Mouse (Mus musculus): ENCODE data around the gene Nlgn2. TPM values are rescaled to one million over a fixed set of nuclear protein-coding genes. Genes with fewer than 3 reads are reported as not detected.
"Not testable (repeated sequence)": the region's sequence is repeated elsewhere in the genome, so short reads cannot be mapped to it uniquely, and the experiment has no call there.

Gene Nlgn2
- polyA plus RNA-seq, 3 experiments from 2014 or later = 0.60 to 2.5 (median 1.2) TPM

DNA sequence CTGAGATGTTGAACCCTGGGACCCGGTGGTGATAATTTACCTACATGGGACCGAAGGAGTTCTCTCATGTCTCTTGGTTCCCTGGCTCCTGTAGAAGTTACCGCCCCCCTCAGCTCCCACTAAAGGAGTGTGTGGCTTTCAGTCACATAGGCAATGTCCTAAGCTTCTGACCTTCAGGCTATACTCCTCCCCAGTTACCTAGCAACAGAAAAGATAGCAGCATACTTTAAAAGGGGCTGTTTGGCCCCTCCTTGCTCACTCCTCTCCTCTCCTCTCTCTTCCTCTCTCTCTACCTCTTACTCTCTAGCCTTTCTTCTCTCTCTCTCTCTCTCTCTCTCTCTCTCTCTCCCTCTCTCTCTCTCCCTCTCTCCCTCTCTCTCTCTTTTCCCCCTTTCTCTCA, 26.1 kb upstream of the Nlgn2 start:
- not testable (repeated sequence) for ATAC-seq

DNA sequence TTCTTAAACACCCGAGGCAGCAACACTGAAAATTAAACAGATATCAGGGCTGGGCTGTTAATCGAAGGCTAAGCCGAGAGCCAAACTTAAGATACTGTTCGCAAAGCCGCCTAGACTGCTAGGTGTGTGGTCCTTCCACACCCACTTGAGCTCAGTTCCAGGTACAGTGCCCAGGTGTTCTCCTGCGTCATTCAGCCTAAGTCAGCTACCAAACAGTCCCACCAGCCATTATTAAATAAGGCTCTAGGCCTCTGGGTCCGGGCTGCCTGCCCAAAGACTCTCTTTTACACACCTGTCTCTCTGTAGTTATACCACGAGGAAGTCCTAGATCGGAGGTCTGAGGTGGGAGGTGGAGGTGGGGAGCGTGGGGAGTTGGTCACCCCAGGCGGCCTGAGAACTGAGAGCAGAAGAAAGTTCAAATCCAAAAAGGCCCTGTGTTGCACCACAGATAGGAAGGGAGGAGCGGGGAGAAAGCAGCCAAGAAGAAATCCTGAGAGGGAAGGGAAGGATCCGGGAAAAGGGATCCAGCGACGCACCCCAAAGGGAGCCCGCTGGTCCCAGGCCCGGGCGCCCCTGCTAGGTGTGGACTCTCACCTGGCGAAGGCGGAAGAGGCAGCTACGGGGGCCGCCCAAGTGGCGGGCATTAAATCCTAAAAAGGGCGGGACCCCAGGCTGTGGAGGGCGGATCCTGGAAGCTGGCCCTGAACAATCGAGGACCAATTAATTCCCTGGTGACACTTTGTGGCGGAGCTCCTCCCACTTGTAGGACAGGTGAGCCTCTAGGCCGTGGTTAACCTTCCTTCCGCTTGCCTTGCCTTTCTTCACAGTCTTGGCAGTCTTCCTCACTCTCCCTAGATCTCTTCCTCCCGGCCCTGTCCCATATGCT, 20.8 kb upstream of the Nlgn2 start, which contains the start of gene Tnk1:
TSS of gene Tnk1 (minus strand) at position 618 of the 886 bp plus-strand sequence.
- ATAC-seq = no peak

- no peak for ATAC-seq
Measured at GRCm38 (mm10) chr11:69855347-69855746, 17.8 kb upstream of the Nlgn2 start.

DNA sequence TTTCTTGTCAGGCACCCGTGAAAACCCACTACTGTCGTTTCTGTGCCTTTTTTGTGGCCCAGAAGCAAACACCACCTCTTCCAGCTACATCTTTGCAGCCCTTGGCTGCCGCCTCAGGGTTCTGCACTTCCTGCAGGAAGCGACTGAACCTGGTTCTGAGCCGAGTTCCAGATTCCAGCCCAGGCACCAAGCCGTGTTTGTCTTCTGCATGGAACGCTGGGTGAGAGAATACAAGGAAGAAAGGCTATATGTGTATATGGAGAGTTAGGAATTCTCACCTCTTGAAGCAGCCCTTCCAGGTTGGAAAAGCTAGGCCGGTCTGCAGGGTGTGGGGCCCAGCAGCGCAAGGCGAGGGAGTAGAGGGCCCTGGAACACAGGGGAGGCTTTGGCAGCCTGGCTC, 17.1 kb upstream of the Nlgn2 start:
- ATAC-seq = no peak

DNA sequence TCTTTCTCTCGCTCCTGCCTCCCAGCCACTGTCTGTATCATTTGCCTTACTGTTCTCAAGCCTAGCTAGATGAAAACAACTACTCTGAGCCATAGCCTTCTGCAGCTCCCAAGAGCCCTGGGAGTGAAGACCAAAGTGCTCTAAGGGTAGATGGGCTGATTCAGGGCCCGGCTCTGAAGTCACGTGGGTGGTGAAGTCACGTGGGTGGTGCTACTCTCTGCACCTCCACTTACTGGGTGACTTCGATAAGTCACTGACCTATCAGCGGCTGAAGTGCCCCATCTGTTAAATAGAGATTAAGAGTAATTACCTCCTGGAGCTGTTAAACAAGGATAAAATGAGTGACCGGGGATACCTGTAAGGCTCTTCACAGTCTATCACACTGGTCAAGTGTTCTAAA, 16.4 kb upstream of the Nlgn2 start:
- ATAC-seq = no peak

GRCm38 (mm10) chr11:69850754-69851153, 13.2 kb upstream of the Nlgn2 start:
- ATAC-seq = no peak

GRCm38 (mm10) chr11:69849884-69850283, 12.3 kb upstream of the Nlgn2 start:
- ATAC-seq = no peak

DNA sequence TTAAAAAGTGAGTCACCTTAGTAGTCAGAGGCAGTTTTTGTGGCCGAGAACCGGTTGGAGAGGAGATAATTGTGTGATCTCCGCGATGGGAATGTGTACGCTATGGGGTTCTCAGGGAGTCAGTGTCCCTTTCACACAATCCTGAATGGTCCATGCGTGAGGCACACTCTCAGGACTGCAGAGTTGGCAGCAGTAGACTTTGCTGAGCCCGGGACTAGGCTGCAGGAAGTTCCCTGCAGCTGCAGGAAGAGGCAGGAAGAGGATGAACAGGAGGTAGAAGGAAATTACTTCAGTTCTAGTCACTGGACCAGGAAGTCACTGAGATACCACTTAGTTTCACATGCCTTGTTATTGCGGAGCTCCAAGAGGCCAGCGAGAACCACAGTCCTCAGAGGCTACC, 11.5 kb upstream of the Nlgn2 start:
- ATAC-seq = no peak

- no peak for ATAC-seq
Measured at GRCm38 (mm10) chr11:69848021-69848420, 10.4 kb upstream of the Nlgn2 start.

- peak; percentile 71 for ATAC-seq
Measured at GRCm38 (mm10) chr11:69846738-69847688, 9.4 kb upstream of the Nlgn2 start.

GRCm38 (mm10) chr11:69846198-69846680, 8.7 kb upstream of the Nlgn2 start, which contains the start of gene Plscr3:
Gene Plscr3, plus strand, starts transcription at chr11:69846376.
- peak; percentile 82 for ATAC-seq

GRCm38 (mm10) chr11:69838714-69839104, 1.1 kb upstream of the Nlgn2 start:
- ATAC-seq = peak; percentile 6

DNA sequence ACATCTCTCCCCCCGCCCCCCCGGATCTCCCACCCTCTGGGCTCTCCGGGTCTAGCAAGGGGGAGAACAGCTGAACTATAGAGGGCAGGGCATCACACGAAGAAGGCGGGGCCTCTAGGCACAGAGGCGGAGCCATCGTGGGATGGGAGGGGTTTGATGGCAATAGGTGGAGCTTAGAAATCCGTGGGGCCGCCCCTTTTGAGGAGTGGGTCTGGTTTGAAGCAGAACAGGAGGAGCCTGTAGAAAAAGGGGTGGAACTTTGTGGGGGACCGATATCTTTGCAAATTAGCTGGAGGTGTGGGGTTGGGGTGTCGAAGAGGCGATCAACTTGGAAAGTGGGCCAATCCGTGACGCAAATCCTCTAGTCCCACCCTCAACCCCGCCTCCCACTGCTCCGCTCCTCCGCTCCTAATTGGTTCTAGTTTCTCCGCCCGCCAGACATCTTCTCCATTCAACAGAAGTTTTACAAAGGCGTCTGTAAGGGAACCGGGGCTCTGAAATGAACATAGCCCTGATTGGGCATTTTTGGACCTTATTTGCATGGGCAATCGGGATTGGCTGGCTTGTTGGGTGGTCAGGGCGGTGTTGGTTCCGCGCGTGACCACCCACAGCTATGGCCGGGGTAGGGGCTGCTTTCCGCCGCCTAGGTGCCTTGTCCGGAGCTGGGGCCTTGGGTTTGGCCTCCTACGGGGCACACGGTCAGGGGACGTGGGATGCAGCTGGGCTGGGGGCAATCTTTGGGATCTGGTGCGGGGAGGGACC, 549 bp upstream of the Nlgn2 start, which contains the start of gene Tmem256:
TSS of gene Tmem256 (plus strand) at position 563 of the 762 bp plus-strand sequence.
- peak; percentile 85 for ATAC-seq

DNA sequence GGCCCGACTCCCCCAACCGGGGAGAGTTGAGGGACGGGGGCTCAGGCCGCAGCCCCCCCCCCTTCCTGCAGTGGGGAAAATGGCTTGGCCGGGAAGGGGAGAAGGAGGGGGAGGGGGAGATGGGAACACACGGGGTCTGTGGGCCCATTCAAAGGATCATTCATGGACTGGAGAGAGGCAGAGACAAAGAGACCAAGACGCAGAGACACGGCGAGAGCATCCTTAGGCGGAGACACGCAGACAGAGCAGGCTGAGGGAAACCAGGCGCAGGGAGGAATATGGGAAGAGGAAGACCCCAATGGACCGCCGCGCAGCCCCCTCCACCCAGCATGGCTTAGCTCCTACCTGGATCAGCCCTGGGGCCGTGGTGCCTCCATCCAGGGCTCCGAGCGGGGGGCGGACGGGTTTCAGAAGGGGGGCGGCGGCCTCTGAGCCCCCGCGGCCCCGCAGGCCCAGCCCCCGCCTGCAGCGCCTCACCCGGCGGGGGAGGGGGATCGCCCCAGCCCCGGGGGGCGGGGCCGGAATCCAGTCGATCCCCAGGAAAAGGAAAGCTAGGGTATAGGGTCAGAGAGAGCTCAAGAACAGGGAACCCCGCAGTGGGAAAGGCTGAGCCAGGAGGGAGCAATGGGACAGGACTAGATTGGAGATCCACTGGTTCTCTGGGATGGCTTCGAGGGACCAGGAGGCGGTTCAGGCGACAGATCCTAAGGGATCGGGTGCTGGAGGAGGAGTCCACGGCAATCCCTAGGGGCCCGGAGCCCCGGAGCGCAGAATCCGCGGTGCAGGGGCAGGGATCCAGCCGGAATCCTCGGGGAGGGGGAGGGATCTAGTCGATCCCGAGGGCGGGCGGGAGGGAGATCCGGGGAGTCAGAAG, 644 bp downstream of the Nlgn2 start:
- no peak for ATAC-seq

GRCm38 (mm10) chr11:69835966-69836335, 1.6 kb downstream of the Nlgn2 start:
- ATAC-seq = no peak

- no peak for ATAC-seq
Measured at GRCm38 (mm10) chr11:69835326-69835965, 2.1 kb downstream of the Nlgn2 start.

- no peak for ATAC-seq
Measured at GRCm38 (mm10) chr11:69834001-69834549, 3.5 kb downstream of the Nlgn2 start.

DNA sequence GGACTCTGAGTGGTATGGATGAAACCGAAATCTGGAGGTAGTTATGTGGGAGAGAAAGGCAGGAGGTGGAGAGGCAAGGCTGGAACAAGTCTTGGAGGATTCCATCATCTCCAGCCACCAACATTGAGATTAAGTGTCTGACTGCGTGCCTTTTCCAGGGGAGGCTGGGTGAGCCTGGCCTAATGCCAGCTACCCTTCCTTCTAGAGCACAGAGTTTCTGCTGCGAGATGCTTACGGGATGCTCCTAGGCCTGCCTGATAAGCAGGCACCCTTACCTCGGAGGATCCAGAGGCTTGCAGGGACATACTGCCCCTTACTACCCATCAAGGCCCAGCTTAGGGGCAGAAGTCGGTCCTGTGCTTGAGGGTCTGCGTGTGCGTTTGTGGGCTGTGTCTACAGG, 4.0 kb downstream of the Nlgn2 start:
- ATAC-seq = no peak

DNA sequence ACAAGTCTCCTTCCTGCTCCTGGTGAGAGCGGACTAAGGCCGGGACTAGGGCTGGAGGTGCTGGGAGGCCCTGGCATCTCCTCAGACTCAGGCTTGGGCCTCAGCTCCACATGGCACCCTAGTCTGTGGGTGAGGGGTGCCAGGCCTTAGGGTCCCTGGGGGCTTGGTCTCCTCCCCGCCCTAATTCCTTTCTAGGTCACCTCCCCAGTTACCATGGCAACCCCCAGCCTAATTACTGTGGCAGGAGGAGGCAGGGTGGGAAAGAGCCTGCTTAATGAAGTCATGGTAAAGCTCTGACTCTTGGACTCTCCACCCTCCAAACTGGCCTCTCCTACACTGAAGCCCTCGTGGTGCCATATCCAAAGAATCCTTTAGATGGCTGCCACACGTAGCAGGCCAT, 8.8 kb downstream of the Nlgn2 start:
- no peak for ATAC-seq

DNA sequence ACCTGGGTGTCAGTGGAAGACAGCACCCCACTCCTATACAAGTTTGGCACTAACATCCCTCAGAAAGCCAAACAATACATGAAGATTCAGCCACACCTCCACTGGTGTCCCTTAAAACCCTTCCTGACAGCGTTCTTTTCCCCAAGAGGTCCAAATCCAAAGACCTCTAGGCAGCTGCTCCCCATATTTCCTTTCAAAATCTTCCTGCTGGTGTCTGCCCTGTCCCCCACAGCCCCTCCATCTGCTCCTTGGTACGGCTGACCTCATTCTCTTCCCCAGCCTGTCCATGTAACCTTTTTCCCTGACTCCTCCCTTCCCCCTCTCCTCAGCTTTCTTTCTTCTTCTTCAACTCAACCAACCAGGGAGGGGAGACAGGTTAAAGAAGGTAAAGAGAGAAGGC, 14.1 kb downstream of the Nlgn2 start:
- ATAC-seq = no peak

Data from inflammation-experienced regulatory T-cells, adult 6 months (primary cell).